Mouse (Mus musculus): ENCODE results near the gene Sox11. TPM values are rescaled to one million over a fixed set of nuclear protein-coding genes. Genes with fewer than 3 reads are reported as not detected.

The Sox11 gene
- polyA plus RNA-seq, 1 experiment from 2014 or later = 596 TPM

DNA sequence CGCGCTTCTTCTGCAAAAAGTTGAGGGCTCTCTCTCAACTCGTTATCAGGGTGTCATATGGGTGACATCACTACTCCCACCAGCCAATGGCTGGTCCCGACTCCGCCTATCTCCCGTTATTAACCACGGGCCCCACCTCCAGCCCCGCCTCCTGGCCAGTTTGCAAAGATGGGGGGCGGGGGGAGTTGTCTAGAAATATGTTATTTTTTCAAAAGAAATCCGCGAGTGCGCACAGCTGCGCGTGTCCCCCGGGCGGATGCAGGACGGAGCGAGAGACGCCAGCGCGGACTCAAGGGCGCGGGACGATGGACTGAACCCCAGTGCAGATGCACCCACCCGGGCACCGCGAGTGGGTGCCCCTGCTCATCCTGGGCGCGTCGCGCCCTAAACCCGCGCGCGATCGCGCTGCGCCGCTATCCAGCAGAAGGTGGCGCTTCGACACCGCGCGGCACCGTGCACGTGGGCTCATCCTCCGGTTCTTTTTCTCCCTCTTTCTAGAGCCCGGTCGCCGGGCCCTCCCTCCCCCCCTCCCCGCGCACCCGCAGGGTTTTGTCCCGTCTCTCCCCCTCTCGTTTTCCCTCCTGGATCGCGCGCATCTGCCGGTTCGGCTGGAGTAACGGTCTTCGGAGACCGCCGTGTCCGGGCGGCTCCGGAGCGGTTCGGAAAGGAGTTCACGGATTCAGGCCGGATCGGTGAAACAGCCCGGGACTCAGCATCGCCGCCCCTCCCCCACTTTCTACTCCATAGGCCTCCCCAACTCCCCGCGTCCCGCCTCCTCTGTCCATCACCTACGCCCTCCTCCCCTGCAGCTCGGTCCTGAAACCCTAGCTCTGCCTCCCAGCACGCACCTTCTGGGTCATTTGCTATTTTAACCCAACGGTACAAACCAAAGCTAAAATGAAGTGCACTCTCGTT is 574 bp upstream of the Sox11 start:
- Histone ChIP-seq H3K27me3 (no peaks in the 10 kb centered on the region), H3K9me3 (no peaks in the 10 kb centered on the region), H3K9ac (replicated peaks) (peak overlapping the region; percentile 86), H3K36me3 (peaks cover 11% of the 10 kb centered on the region; the same call in 1 of the 2 replicates), H3K4me3 (peak overlapping the region; percentile 100), H3K4me1 (peaks cover 20% of the 10 kb centered on the region), H3K4me2 (replicated peaks) (peak overlapping the region; percentile 64), H3K27ac (replicated peaks) (peak overlapping the region; percentile 100)
- under 1% methylated on average over 78 of the region's 83 CpGs for WGBS
- ATAC-seq (ENCODE audit: low FRiP score, low read depth) = peak; percentile 92

DNA sequence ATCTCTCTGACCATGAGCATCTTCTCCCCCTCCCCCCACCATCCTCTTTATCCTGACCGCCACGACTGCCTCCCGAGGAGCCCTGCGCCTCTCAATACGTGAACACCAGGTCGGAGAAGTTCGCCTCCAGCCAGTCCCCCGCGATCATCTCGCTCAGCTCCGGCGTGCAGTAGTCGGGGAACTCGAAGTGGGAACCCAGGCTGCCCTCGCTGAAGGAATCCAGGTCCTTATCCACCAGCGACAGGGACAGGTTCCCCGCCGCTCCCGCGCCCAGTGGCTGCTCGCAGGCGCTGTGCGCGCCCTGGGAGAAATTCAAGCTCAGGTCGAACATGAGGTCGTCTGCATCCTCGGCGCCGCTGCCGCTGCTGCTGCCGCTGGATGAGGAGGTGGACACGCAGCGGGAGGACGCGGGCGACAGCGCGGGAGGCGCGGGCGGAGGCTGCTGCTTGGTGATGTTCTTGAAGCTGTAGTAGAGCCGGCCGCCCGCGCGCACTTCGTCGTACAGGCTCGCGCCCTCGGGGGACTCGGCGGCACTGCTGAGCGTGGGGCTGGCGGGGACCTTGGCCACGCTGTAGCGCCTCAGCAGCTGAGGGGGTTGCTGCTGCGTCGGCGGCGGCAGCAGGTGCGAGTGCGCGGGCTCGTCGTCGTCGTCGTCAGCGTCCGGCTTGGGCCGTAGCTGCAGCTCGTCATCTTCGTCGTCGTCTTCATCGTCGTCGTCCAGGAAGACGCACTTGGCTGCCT is 1.1 kb downstream of the Sox11 start:
- ATAC-seq (ENCODE audit: low FRiP score, low read depth) = no peak
- H3K9me3 ChIP-seq = no peaks in the 10 kb centered on the region
- H3K27ac ChIP-seq (replicated peaks) = peak overlapping the region; percentile 100
- peak overlapping the region; percentile 100 for H3K9ac ChIP-seq (replicated peaks)
- peak overlapping the region; percentile 34 for H3K4me2 ChIP-seq (replicated peaks)
- under 1% methylated on average over 71 of the region's 80 CpGs for WGBS
- H3K36me3 ChIP-seq = peaks cover 15% of the 10 kb centered on the region; the same call in 1 of the 2 replicates
- H3K27me3 ChIP-seq = no peaks in the 10 kb centered on the region
- H3K4me1 ChIP-seq = peaks cover 15% of the 10 kb centered on the region
- H3K4me3 ChIP-seq = peak overlapping the region; percentile 100

DNA sequence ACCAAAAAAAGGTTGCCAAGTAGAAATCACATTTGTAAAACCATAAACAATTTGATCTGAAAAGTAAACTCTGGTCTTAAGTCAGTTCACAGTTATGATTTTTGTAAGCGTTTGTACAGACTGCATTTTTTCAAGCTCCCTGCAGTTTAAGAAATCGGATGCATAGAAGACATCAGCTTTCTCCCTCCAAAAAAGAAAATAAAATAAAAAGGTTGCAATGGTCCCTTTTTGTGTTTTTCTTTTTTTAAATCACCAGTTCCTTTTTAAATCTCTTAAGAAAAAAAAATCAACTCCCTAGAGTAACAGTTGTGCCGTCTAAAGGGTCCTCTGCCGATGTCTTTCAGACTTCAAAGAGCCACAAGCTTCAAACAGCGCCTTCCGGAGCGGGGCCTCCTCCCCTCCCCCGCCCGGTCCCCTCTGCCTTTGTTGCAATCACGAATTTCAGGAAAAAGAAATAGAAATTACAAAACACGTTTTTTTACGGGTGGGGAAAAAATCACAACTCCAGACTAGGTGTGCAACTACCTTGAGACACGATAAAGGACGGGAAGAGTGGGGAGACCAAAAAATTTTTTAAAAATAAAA is 1.8 kb downstream of the Sox11 start:
- Histone ChIP-seq H3K9me3 (no peaks in the 10 kb centered on the region), H3K4me1 (peaks cover 19% of the 10 kb centered on the region)

DNA sequence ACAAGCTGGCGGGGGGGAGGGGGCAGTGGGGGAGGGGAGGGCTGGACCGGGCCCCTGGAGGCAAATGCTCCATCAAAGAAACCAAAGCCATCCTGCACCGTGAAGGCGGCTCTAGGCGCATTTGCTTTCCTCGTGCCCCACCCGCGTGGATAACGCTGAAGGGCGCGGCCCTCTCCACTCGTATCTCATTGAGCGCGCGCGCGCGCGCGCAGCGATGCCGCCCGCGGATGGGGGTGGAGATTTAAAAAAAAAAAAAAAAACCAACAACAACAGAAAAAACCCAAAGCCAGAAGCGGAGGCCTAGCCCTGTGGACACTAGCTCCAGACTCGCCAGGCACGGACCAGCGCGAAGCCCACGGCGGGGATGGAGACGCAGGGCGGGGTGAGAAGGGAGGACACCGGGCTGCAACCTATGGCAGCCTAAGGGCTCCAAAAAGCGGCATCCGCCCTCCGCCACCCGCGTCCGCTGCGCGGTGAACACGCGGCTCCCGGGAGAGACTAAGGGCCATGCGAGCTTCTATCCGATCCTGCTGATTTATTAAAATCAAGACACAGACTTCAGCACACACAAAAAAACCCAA is 3.1 kb downstream of the Sox11 start:
- Histone ChIP-seq H3K4me3 (peak overlapping the region; percentile 100), H3K36me3 (peaks cover 29% of the 10 kb centered on the region), H3K27me3 (no peaks in the 10 kb centered on the region), H3K9me3 (no peaks in the 10 kb centered on the region), H3K27ac (replicated peaks) (peak overlapping the region; percentile 95), H3K4me1 (peaks cover 21% of the 10 kb centered on the region), H3K9ac (replicated peaks) (peak overlapping the region; percentile 100), H3K4me2 (replicated peaks) (peak overlapping the region; percentile 74)
- WGBS = under 1% methylated on average over 46 of the region's 47 CpGs
- ATAC-seq (ENCODE audit: low FRiP score, low read depth) = no peak

More for the DNA sequence above, 1.8 kb downstream of the Sox11 start:
- Histone ChIP-seq H3K9ac (replicated peaks) (peak overlapping the region; percentile 100), H3K27me3 (no peaks in the 10 kb centered on the region), H3K36me3 (peaks cover 20% of the 10 kb centered on the region), H3K27ac (replicated peaks) (peak overlapping the region; percentile 100), H3K4me3 (peak overlapping the region; percentile 100), H3K4me2 (replicated peaks) (peak overlapping the region; percentile 11; the same call in 1 of the 2 replicates)
- ATAC-seq (ENCODE audit: low FRiP score, low read depth) = no peak
- under 1% methylated on average over 14 of the region's 14 CpGs for WGBS

DNA sequence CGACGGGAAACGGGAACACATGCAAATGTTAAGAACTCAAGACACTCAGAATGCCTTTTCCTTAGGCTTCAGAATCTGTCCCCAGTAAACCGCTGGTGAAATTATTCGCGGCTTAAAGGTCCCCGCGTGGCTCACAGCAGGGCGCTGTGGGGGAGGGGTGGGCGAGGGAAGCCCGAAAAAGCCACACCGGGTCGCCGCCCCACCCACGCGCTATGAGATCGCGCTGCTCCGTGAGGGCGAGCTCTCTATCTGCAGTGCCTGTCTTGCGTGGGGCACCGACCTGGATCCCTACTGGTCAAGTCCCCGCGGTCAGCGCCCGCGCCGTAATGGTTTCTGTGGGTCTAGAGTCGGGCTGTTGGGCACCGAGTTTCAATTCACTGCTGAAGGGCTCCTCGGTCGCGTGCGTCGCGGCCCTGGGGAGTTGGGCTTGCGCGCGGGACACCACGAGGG is 3.6 kb downstream of the Sox11 start:
- peak overlapping the region; percentile 100 for H3K9ac ChIP-seq (replicated peaks)
- H3K27ac ChIP-seq (replicated peaks) = peak overlapping the region; percentile 95
- WGBS = under 1% methylated on average over 33 of the region's 40 CpGs
- peak overlapping the region; percentile 100 for H3K4me3 ChIP-seq
- H3K27me3 ChIP-seq = no peaks in the 10 kb centered on the region
- H3K4me2 ChIP-seq (replicated peaks) = peak overlapping the region; percentile 74
- no peak for ATAC-seq (ENCODE audit: low FRiP score, low read depth)
- H3K9me3 ChIP-seq = no peaks in the 10 kb centered on the region
- H3K36me3 ChIP-seq = peaks cover 32% of the 10 kb centered on the region
- peaks cover 19% of the 10 kb centered on the region for H3K4me1 ChIP-seq

DNA sequence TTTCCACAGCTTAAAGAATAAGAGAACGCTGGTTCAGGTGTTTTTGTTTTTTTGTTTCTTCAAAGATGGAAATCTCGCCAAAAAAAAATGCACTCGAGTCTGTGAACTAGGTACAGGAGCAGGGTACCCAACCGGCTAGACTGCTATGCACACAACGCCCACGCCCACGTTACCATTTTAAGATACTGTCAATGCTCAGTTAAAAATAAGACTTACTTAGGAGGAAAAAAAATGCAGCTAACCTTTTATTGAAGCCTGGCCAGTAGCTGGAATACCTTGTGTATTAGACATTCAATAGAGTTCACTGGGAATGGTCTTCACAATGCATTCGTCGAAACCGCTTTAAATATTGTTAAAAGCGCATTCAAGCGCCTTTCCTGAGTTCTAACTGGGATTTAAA is 4.3 kb downstream of the Sox11 start:
- Histone ChIP-seq H3K4me3 (peak overlapping the region; percentile 100), H3K4me2 (replicated peaks) (peak overlapping the region; percentile 74), H3K27me3 (no peaks in the 10 kb centered on the region), H3K9me3 (no peaks in the 10 kb centered on the region), H3K4me1 (peaks cover 19% of the 10 kb centered on the region), H3K9ac (replicated peaks) (peak overlapping the region; percentile 100), H3K36me3 (peaks cover 35% of the 10 kb centered on the region), H3K27ac (replicated peaks) (peak overlapping the region; percentile 95)
- under 1% methylated on average over 12 of the region's 12 CpGs for WGBS
- no peak for ATAC-seq (ENCODE audit: low FRiP score, low read depth)

DNA sequence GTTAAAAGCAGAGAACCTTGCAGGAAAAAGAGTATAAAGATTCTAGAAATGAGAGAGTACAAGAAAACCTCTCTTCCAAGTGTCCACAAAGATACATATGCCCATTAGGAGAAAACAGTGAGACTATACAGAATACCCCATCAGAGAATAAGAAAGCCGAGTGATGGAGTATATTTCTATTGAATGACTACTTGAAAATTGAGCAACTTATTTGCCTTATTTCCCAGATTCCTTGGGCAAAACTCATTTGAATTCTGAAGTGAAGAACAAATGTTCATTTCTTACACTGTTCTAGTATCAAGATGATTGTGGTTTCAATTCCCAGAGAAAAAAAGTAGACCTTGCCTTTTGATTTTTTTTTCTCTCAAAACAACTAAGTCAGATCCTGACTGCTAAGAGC is 4.9 kb downstream of the Sox11 start:
- WGBS = 11% methylated on average over 1 of the region's 1 CpGs
- H3K36me3 ChIP-seq = peaks cover 35% of the 10 kb centered on the region
- no peaks in the 10 kb centered on the region for H3K27me3 ChIP-seq
- H3K4me3 ChIP-seq = peak overlapping the region; percentile 100
- peaks cover 19% of the 10 kb centered on the region for H3K4me1 ChIP-seq
- H3K9me3 ChIP-seq = no peaks in the 10 kb centered on the region
- peak overlapping the region; percentile 95 for H3K27ac ChIP-seq (replicated peaks)
- no peak for ATAC-seq (ENCODE audit: low FRiP score, low read depth)
- H3K9ac ChIP-seq (replicated peaks) = peak overlapping the region; percentile 100
- H3K4me2 ChIP-seq (replicated peaks) = peak overlapping the region; percentile 74

DNA sequence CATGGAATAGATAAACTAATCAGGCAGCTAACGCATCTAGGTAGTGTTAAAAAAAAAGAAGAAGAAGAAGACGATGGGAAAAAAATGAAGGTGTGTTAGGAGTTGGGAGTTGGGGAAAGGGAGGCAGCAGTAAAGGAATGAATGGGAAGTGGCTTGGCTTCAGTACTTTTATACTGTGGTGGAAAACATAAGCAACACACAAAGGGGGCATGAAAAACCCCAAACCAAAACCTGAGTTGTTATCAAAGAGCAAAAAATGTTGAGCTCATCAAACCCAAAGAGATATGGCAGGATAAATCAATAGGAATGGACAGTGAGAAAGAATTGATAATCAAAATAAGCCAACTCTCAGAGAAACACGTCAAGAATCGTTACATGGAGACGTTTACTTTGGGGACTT is 5.6 kb downstream of the Sox11 start:
- Histone ChIP-seq H3K36me3 (peaks cover 35% of the 10 kb centered on the region), H3K27ac (replicated peaks) (peak overlapping the region; percentile 95)

DNA sequence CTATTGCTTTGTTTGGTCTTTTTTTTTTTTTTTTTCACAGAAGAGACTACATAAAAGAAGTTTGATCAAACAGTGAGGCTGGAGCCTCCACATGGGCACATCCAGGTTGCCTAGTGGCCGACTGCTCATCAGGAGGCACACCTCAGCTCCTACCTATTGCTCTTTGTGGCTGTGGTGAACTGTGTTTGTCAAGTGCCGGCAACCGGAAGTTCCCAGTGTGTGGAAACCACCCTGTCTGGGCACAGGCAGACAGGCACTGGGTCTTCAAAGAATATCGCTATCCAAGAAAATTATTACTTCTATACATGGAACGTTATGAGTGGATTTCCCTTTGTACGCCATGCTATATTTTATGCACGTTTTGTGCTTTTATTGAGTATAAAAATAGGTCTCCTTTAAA is 6.0 kb downstream of the Sox11 start:
- peak overlapping the region; percentile 100 for H3K4me3 ChIP-seq
- no peaks in the 10 kb centered on the region for H3K9me3 ChIP-seq
- ATAC-seq (ENCODE audit: low FRiP score, low read depth) = no peak
- peaks cover 19% of the 10 kb centered on the region for H3K4me1 ChIP-seq
- peak overlapping the region; percentile 95; the same call in 1 of the 2 replicates for H3K27ac ChIP-seq (replicated peaks)
- H3K36me3 ChIP-seq = peaks cover 35% of the 10 kb centered on the region
- peak overlapping the region; percentile 100 for H3K9ac ChIP-seq (replicated peaks)
- H3K4me2 ChIP-seq (replicated peaks) = peak overlapping the region; percentile 74
- WGBS = 58% methylated on average over 7 of the region's 7 CpGs
- H3K27me3 ChIP-seq = no peaks in the 10 kb centered on the region

More for the DNA sequence above, 5.6 kb downstream of the Sox11 start:
- Histone ChIP-seq H3K4me3 (peak overlapping the region; percentile 100), H3K27me3 (no peaks in the 10 kb centered on the region), H3K9me3 (no peaks in the 10 kb centered on the region), H3K4me2 (replicated peaks) (peak overlapping the region; percentile 74), H3K4me1 (peaks cover 19% of the 10 kb centered on the region), H3K9ac (replicated peaks) (peak overlapping the region; percentile 100)
- 27% methylated on average over 5 of the region's 5 CpGs for WGBS
- no peak for ATAC-seq (ENCODE audit: low FRiP score, low read depth)

DNA sequence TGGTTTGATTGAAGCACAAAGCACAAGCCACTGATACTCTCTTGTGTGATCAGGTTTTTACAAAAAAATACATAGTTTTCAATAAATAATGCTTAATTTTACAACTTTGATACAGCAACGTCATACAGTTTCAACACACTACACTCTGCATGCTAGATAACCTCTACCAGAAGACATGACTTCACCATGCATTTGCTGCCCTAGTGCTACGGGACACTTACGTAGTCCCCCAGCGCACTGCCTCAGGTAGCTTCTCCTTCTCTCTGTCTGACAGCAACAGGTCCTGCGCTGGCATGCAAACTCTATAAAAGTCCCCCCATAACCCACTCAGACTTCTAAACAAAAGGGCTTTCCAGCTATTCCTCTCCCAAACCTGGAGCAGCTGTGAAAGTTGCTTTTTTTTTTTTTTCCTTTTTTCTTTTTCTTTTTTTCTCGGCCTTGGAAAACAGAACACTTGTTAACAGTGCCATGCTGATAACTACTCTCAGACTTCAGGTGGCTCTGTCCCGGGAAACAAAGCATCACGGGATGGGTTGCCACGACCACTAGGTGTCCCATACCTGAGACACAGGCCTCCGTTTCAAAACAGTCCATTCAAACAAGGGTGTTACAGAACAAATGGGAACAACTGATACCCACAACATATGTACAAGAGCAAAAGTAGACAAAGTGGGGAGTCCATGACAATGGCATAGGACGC is 6.9 kb downstream of the Sox11 start:
- Histone ChIP-seq H3K4me2 (replicated peaks) (peak overlapping the region; percentile 74), H3K9me3 (no peaks in the 10 kb centered on the region), H3K4me3 (peak overlapping the region; percentile 100), H3K27ac (replicated peaks) (peak overlapping the region; percentile 44), H3K4me1 (peaks cover 19% of the 10 kb centered on the region), H3K36me3 (peaks cover 35% of the 10 kb centered on the region), H3K27me3 (no peaks in the 10 kb centered on the region), H3K9ac (replicated peaks) (peak overlapping the region; percentile 44; the same call in 1 of the 2 replicates)
- ATAC-seq (ENCODE audit: low FRiP score, low read depth) = 0 out of 2 replicates have a peak, but pooled peaks have one; percentile 42
- 57% methylated on average over 11 of the region's 11 CpGs for WGBS

DNA sequence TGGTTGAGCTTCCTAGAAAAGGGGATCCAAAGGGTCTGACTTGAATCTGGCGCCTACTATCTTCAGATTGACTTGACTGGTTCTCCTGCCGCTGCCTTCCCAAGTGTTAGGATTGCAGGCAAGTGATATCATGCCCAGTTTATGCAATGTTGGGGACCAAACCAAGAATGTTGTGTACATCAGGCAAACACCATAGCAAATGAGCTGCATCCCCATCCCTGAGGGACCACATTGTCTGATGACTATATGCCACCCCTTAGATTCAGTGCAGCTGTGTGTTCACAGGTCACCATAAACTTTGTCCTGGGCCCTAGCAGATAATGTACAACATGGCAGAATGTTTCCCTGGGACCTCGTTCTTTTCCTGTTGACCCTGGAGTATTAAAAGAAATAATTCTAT is 8.8 kb downstream of the Sox11 start:
- ATAC-seq (ENCODE audit: low FRiP score, low read depth) = peak; percentile 39; the same call in 1 of the 2 replicates
- Histone ChIP-seq H3K4me3 (no peak overlapping the region), H3K27ac (replicated peaks) (peak overlapping the region; percentile 63), H3K27me3 (no peaks in the 10 kb centered on the region), H3K4me1 (peaks cover 19% of the 10 kb centered on the region), H3K36me3 (peaks cover 26% of the 10 kb centered on the region), H3K9ac (replicated peaks) (no peak overlapping the region), H3K9me3 (no peaks in the 10 kb centered on the region), H3K4me2 (replicated peaks) (no peak overlapping the region)
- 88% methylated on average over 3 of the region's 3 CpGs for WGBS

Measured in midbrain, embryonic 12.5 days (tissue).